Mouse (Mus musculus): ENCODE measurements at regions not wholly inside any gene's neighbourhood (a gene's known extent, or its start where the extent isn't known, plus 50 kb on each side); places are given as distances from the start of the nearest gene placed in this dataset.
"Not testable (repeated sequence)": the region's sequence is repeated elsewhere in the genome, so short reads cannot be mapped to it uniquely, and the experiment has no call there.

GRCm38 (mm10) chr17:29430401-29430800 is 60.2 kb upstream of the Pim1 start:
- Histone ChIP-seq H3K4me3 (replicated peaks; ENCODE audit: low read depth, low read length) (no peak overlapping the region), H3K9me3 (ENCODE audit: control insufficient read depth, low read length) (no peaks in the 10 kb centered on the region), H3K9ac (replicated peaks; ENCODE audit: low read length) (no peak overlapping the region), H3K4me1 (ENCODE audit: control insufficient read depth, insufficient read depth, low read length) (0 out of 2 replicates have a peak, but pooled peaks cover 7% of the 10 kb centered on the region), H3K36me3 (ENCODE audit: control insufficient read depth, insufficient read depth, low read length) (no peaks in the 10 kb centered on the region), H3K27me3 (ENCODE audit: control insufficient read depth, insufficient read depth, low read length) (no peaks in the 10 kb centered on the region), H3K4me2 (ENCODE audit: low read length) (no peak overlapping the region), H3K27ac (replicated peaks; ENCODE audit: low read depth, low read length) (no peak overlapping the region)
- ATAC-seq (ENCODE audit: low FRiP score, low TSS enrichment) (no peak), DNase-seq (no peak)
- 90% methylated on average over 11 of the region's 11 CpGs for WGBS

- ATAC-seq (ENCODE audit: low FRiP score, low TSS enrichment) (no peak), DNase-seq (no peak)
- Histone ChIP-seq H3K9me3 (ENCODE audit: control insufficient read depth, low read length) (no peaks in the 10 kb centered on the region), H3K4me2 (ENCODE audit: low read length) (no peak overlapping the region), H3K4me3 (replicated peaks; ENCODE audit: low read depth, low read length) (no peak overlapping the region), H3K9ac (replicated peaks; ENCODE audit: low read length) (no peak overlapping the region), H3K27me3 (ENCODE audit: control insufficient read depth, insufficient read depth, low read length) (no peaks in the 10 kb centered on the region), H3K36me3 (ENCODE audit: control insufficient read depth, insufficient read depth, low read length) (no peaks in the 10 kb centered on the region), H3K27ac (replicated peaks; ENCODE audit: low read depth, low read length) (no peak overlapping the region), H3K4me1 (ENCODE audit: control insufficient read depth, insufficient read depth, low read length) (0 out of 2 replicates have a peak, but pooled peaks cover 7% of the 10 kb centered on the region)
- 95% methylated on average over 6 of the region's 6 CpGs for WGBS
Observed at GRCm38 (mm10) chr17:29430806-29431205, 59.7 kb upstream of the Pim1 start.

- Histone ChIP-seq H3K9me3 (ENCODE audit: control insufficient read depth, low read length) (no peaks in the 10 kb centered on the region), H3K36me3 (ENCODE audit: control insufficient read depth, insufficient read depth, low read length) (no peaks in the 10 kb centered on the region), H3K9ac (replicated peaks; ENCODE audit: low read length) (no peak overlapping the region), H3K4me1 (ENCODE audit: control insufficient read depth, insufficient read depth, low read length) (0 out of 2 replicates have a peak, but pooled peaks cover 7% of the 10 kb centered on the region), H3K4me2 (ENCODE audit: low read length) (no peak overlapping the region), H3K27me3 (ENCODE audit: control insufficient read depth, insufficient read depth, low read length) (no peaks in the 10 kb centered on the region), H3K27ac (replicated peaks; ENCODE audit: low read depth, low read length) (no peak overlapping the region), H3K4me3 (replicated peaks; ENCODE audit: low read depth, low read length) (no peak overlapping the region)
- no peak for ATAC-seq (ENCODE audit: low FRiP score, low TSS enrichment)
- DNase-seq: no peak
- WGBS: 67% methylated on average over 8 of the region's 8 CpGs
Observed at GRCm38 (mm10) chr17:29431553-29432297, 58.8 kb upstream of the Pim1 start.

GRCm38 (mm10) chr17:29432666-29433065 is 57.9 kb upstream of the Pim1 start:
- ATAC-seq (ENCODE audit: low FRiP score, low TSS enrichment) (no peak), DNase-seq (no peak)
- H3K36me3 ChIP-seq (ENCODE audit: control insufficient read depth, insufficient read depth, low read length): no peaks in the 10 kb centered on the region
- no peaks in the 10 kb centered on the region for H3K27me3 ChIP-seq (ENCODE audit: control insufficient read depth, insufficient read depth, low read length)
- H3K27ac ChIP-seq (replicated peaks; ENCODE audit: low read depth, low read length): no peak overlapping the region
- no peak overlapping the region for H3K4me2 ChIP-seq (ENCODE audit: low read length)
- no peak overlapping the region for H3K4me3 ChIP-seq (replicated peaks; ENCODE audit: low read depth, low read length)
- no peak overlapping the region for H3K9ac ChIP-seq (replicated peaks; ENCODE audit: low read length)
- H3K4me1 ChIP-seq (ENCODE audit: control insufficient read depth, insufficient read depth, low read length): peaks cover 11% of the 10 kb centered on the region; the same call in 1 of the 2 replicates
- H3K9me3 ChIP-seq (ENCODE audit: control insufficient read depth, low read length): no peaks in the 10 kb centered on the region
- WGBS: 95% methylated on average over 8 of the region's 8 CpGs

- no peak overlapping the region for H3K9ac ChIP-seq (replicated peaks; ENCODE audit: low read length)
- ATAC-seq (ENCODE audit: low FRiP score, low TSS enrichment): no peak
- no peak overlapping the region for H3K4me2 ChIP-seq (ENCODE audit: low read length)
- peaks cover 15% of the 10 kb centered on the region; the same call in 1 of the 2 replicates for H3K4me1 ChIP-seq (ENCODE audit: control insufficient read depth, insufficient read depth, low read length)
- no peak for DNase-seq
- no peak overlapping the region for H3K4me3 ChIP-seq (replicated peaks; ENCODE audit: low read depth, low read length)
- no peaks in the 10 kb centered on the region for H3K9me3 ChIP-seq (ENCODE audit: control insufficient read depth, low read length)
- no peak overlapping the region for H3K27ac ChIP-seq (replicated peaks; ENCODE audit: low read depth, low read length)
- 79% methylated on average over 8 of the region's 8 CpGs for WGBS
- H3K36me3 ChIP-seq (ENCODE audit: control insufficient read depth, insufficient read depth, low read length): no peaks in the 10 kb centered on the region
- H3K27me3 ChIP-seq (ENCODE audit: control insufficient read depth, insufficient read depth, low read length): no peaks in the 10 kb centered on the region
Observed at GRCm38 (mm10) chr17:29433370-29433769, 57.2 kb upstream of the Pim1 start.

GRCm38 (mm10) chr17:29434074-29434944 is 56.2 kb upstream of the Pim1 start:
- 54% methylated on average over 20 of the region's 20 CpGs for WGBS
- Histone ChIP-seq H3K9me3 (ENCODE audit: control insufficient read depth, low read length) (no peaks in the 10 kb centered on the region), H3K27me3 (ENCODE audit: control insufficient read depth, insufficient read depth, low read length) (no peaks in the 10 kb centered on the region), H3K36me3 (ENCODE audit: control insufficient read depth, insufficient read depth, low read length) (no peaks in the 10 kb centered on the region), H3K4me3 (replicated peaks; ENCODE audit: low read depth, low read length) (no peak overlapping the region), H3K27ac (replicated peaks; ENCODE audit: low read depth, low read length) (no peak overlapping the region), H3K9ac (replicated peaks; ENCODE audit: low read length) (no peak overlapping the region), H3K4me2 (ENCODE audit: low read length) (no peak overlapping the region), H3K4me1 (ENCODE audit: control insufficient read depth, insufficient read depth, low read length) (peaks cover 16% of the 10 kb centered on the region; the same call in 1 of the 2 replicates)
- ATAC-seq (ENCODE audit: low FRiP score, low TSS enrichment) (no peak), DNase-seq (no peak)

GRCm38 (mm10) chr17:29435345-29436006 is 55.1 kb upstream of the Pim1 start:
- DNase-seq (no peak), ATAC-seq (ENCODE audit: low FRiP score, low TSS enrichment) (no peak)
- H3K9ac ChIP-seq (replicated peaks; ENCODE audit: low read length): no peak overlapping the region
- no peaks in the 10 kb centered on the region for H3K9me3 ChIP-seq (ENCODE audit: control insufficient read depth, low read length)
- H3K4me1 ChIP-seq (ENCODE audit: control insufficient read depth, insufficient read depth, low read length): peaks cover 16% of the 10 kb centered on the region; the same call in 1 of the 2 replicates
- H3K36me3 ChIP-seq (ENCODE audit: control insufficient read depth, insufficient read depth, low read length): no peaks in the 10 kb centered on the region
- WGBS: 97% methylated on average over 9 of the region's 9 CpGs
- no peaks in the 10 kb centered on the region for H3K27me3 ChIP-seq (ENCODE audit: control insufficient read depth, insufficient read depth, low read length)
- no peak overlapping the region for H3K27ac ChIP-seq (replicated peaks; ENCODE audit: low read depth, low read length)
- no peak overlapping the region for H3K4me3 ChIP-seq (replicated peaks; ENCODE audit: low read depth, low read length)
- no peak overlapping the region for H3K4me2 ChIP-seq (ENCODE audit: low read length)

- not testable (repeated sequence) for DNase-seq; H3K36me3 ChIP-seq (ENCODE audit: control insufficient read depth, insufficient read depth, low read length); H3K27me3 ChIP-seq (ENCODE audit: control insufficient read depth, insufficient read depth, low read length); H3K9me3 ChIP-seq (ENCODE audit: control insufficient read depth, low read length)
- Histone ChIP-seq H3K27ac (replicated peaks; ENCODE audit: low read depth, low read length) (peak overlapping the region; percentile 89), H3K4me1 (ENCODE audit: control insufficient read depth, insufficient read depth, low read length) (peaks cover 16% of the 10 kb centered on the region; the same call in 1 of the 2 replicates), H3K4me2 (ENCODE audit: low read length) (peak overlapping the region; percentile 58), H3K9ac (replicated peaks; ENCODE audit: low read length) (peak overlapping the region; percentile 54; the same call in 1 of the 2 replicates), H3K4me3 (replicated peaks; ENCODE audit: low read depth, low read length) (peak overlapping the region; percentile 30; the same call in 1 of the 2 replicates)
- 0 out of 2 replicates have a peak, but pooled peaks have one; percentile 25 for ATAC-seq (ENCODE audit: low FRiP score, low TSS enrichment)
- 61% methylated on average over 8 of the region's 9 CpGs for WGBS
Observed at GRCm38 (mm10) chr17:29436484-29436870, 54.1 kb upstream of the Pim1 start.

Measured in midbrain, embryonic 14.5 days (tissue).